8 mouse cellular contexts compared by ENCODE assay signal in genomic region chr9:62549809-62550208, GRCm38 (mm10). TPM values are rescaled to one million over a fixed set of nuclear protein-coding genes. Genes with fewer than 3 reads are reported as not detected.
DNase-seq lines count a peak whose midpoint lies in the region; ATAC-seq and TF ChIP-seq lines count a peak whose summit lies in the region.

No protein-coding gene starts in this region.

- ATAC-seq in heart, embryonic 11.5 days (replicated peaks; ENCODE audit: insufficient number of reproducible peaks, low FRiP score, low TSS enrichment): 0 out of 2 replicates have a peak, but pooled peaks have one; percentile 44

- peaks cover 14% of the 10 kb centered on the region for H3K27me3 ChIP-seq in E14TG2a.4 (ENCODE audit: insufficient read depth, low read length)
- H3K27me3 ChIP-seq in heart, embryonic 11.5 days (ENCODE audit: control insufficient read depth, insufficient read depth, low read length): no peaks in the 10 kb centered on the region
- no peaks in the 10 kb centered on the region for H3K27me3 ChIP-seq in thymus, adult 2 months (ENCODE audit: control insufficient read depth, insufficient read depth, low read length)

- 3% methylated on average over 8 of the region's 8 CpGs for WGBS in heart, embryonic 11.5 days (ENCODE audit: insufficient replicate concordance)
- 4% methylated on average over 8 of the region's 8 CpGs for WGBS in lung, adult 2 months
- 6% methylated on average over 8 of the region's 8 CpGs for WGBS in thymus, adult 2 months

- no peaks in the 10 kb centered on the region for H3K36me3 ChIP-seq in E14TG2a.4 (ENCODE audit: insufficient read depth, low read length)
- H3K36me3 ChIP-seq in heart, embryonic 11.5 days (ENCODE audit: control insufficient read depth, insufficient read depth, low read length): no peaks in the 10 kb centered on the region
- no peaks in the 10 kb centered on the region for H3K36me3 ChIP-seq in thymus, adult 2 months (ENCODE audit: control insufficient read depth, insufficient read depth, low read length)

- DNase-seq in brain, adult 2 months (ENCODE audit: low read depth, low spot score): peak; percentile 96
- DNase-seq in fibroblast of lung, adult 2 months (ENCODE audit: low read depth): peak; percentile 45
- DNase-seq in kidney, postnatal 4 days: peak; percentile 93
- peak; percentile 92 for DNase-seq in lung, adult 2 months
- DNase-seq in ovary, postnatal 10 days (ENCODE audit: low spot score): peak; percentile 93
- DNase-seq in thymus, adult 2 months: peak; percentile 88

- TF ChIP-seq POLR2A in lung, adult 2 months (IDR thresholded peaks at IDR 0.05; ENCODE audit: borderline replicate concordance, extremely low read depth, low read depth, low read length): no peak
- TF ChIP-seq POLR2A in thymus, adult 2 months (IDR thresholded peaks at IDR 0.05; ENCODE audit: control insufficient read depth, extremely low read depth, insufficient read depth, low read length, poor library complexity): no peak

- peaks cover 15% of the 10 kb centered on the region for H3K4me1 ChIP-seq in E14TG2a.4 (replicated peaks; ENCODE audit: low read depth, low read length)
- no peaks in the 10 kb centered on the region for H3K4me1 ChIP-seq in heart, embryonic 11.5 days (ENCODE audit: control insufficient read depth, insufficient read depth, low read length)
- H3K4me1 ChIP-seq in lung, adult 2 months (ENCODE audit: control insufficient read depth, insufficient read depth, low read length): no peaks in the 10 kb centered on the region
- no peaks in the 10 kb centered on the region for H3K4me1 ChIP-seq in thymus, adult 2 months (replicated peaks; ENCODE audit: control insufficient read depth, insufficient read depth, low read length)

- no peak overlapping the region for H3K4me2 ChIP-seq in heart, embryonic 11.5 days

- no peaks in the 10 kb centered on the region for H3K9me3 ChIP-seq in E14TG2a.4 (ENCODE audit: low read length)
- no peaks in the 10 kb centered on the region for H3K9me3 ChIP-seq in heart, embryonic 11.5 days (replicated peaks; ENCODE audit: control insufficient read depth, low read length)

- no peak overlapping the region for H3K9ac ChIP-seq in heart, embryonic 11.5 days (ENCODE audit: low read depth, low read length)

- peak; percentile 91 for TF ChIP-seq CTCF in E14TG2a.4 (conservative IDR thresholded peaks at IDR 0.05; ENCODE audit: low read length)
- peak; percentile 94 for TF ChIP-seq CTCF in lung, adult 2 months (IDR thresholded peaks at IDR 0.05; ENCODE audit: insufficient read depth, low read length)
- TF ChIP-seq CTCF in thymus, adult 2 months (IDR thresholded peaks at IDR 0.05; ENCODE audit: borderline replicate concordance, control insufficient read depth, extremely low read depth, insufficient read depth, low read length, poor library complexity): peak; percentile 88; the same call in 1 of the 2 replicates

- H3K27ac ChIP-seq in heart, embryonic 11.5 days (ENCODE audit: low read depth, low read length): no peak overlapping the region
- no peak overlapping the region for H3K27ac ChIP-seq in thymus, adult 2 months (ENCODE audit: control insufficient read depth, insufficient read depth, low read length)

- no peak overlapping the region for H3K4me3 ChIP-seq in E14TG2a.4 (replicated peaks; ENCODE audit: low read length)
- no peak overlapping the region for H3K4me3 ChIP-seq in heart, embryonic 11.5 days (ENCODE audit: low read depth, low read length)
- no peak overlapping the region for H3K4me3 ChIP-seq in lung, adult 2 months (replicated peaks; ENCODE audit: extremely low read depth, low read depth, low read length)
- H3K4me3 ChIP-seq in thymus, adult 2 months (ENCODE audit: control insufficient read depth, insufficient read depth, low read length): no peak overlapping the region

RNA-seq across cellular contexts. Expression of gene Coro2b, which starts 13.0 kb away (rescaled TPM):
- 3.7 TPM in 2 replicates for polyA plus RNA-seq in heart, embryonic 11.5 days (2014; fragmentation: Nextera tagmentation; extraction: Ambion mirVana)
- polyA plus RNA-seq in lung, adult 2 months (2012; rRNA removed): 48.8 and 51.9 TPM in 2 replicates
- polyA plus RNA-seq in thymus, adult 2 months (2012; rRNA removed): 18.1 and 18.2 TPM in 2 replicates

Comparison
In these comparisons a context has a peak if more than half of its experiments do, and no peak if none do; other contexts are left out.
1. DNase-seq: peak in every context shown above with its lines; median percentile 96 in brain, adult 2 months; 93 in kidney, postnatal 4 days; 93 in ovary, postnatal 10 days; 92 in lung, adult 2 months; 88 in thymus, adult 2 months; 45 in fibroblast of lung, adult 2 months.